Mouse (Mus musculus): Measurements from ENCODE around the gene Thsd4. TPM values are rescaled to one million over a fixed set of nuclear protein-coding genes. Genes with fewer than 3 reads are reported as not detected.
A peak's percentile ranks its signal among the peaks of the same experiment; 100 is the strongest.

Thsd4 gene
- polyA plus RNA-seq, 1 experiment from 2014 or later = 5.6 TPM

DNA sequence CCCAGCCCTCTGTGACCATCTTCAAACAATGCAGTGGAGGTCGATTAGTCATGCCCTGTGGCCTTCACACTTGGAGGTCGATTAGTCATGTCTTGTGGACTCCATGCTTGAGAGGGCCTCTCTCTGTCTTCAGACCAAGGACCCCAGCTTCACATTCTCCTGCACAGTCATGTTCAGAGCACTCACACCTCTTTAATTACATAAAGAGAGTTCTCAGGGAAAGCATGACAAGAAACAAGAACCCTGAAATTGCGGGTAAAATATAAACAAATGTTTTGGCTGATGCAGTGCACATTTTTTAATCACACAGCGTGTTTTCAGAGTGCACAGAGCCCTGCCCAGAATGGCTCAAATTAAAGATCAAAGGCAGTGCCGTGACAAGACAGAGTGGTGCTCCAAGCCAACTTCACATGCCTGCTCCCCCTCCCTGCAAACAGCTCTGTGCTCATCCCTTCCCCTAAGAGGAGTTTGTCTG is 439.7 kb downstream of the Thsd4 start:
- Histone ChIP-seq H3K9me3 (ENCODE audit: control insufficient read depth, low read length) (no peaks in the 10 kb centered on the region), H3K9ac (replicated peaks; ENCODE audit: low read length) (no peak overlapping the region), H3K27me3 (ENCODE audit: control insufficient read depth, insufficient read depth, low read length) (no peaks in the 10 kb centered on the region), H3K4me3 (replicated peaks; ENCODE audit: low read depth, low read length) (no peak overlapping the region), H3K27ac (replicated peaks; ENCODE audit: low read depth, low read length) (no peak overlapping the region), H3K36me3 (ENCODE audit: control insufficient read depth, insufficient read depth, low read length) (no peaks in the 10 kb centered on the region), H3K4me2 (ENCODE audit: low read length) (no peak overlapping the region), H3K4me1 (ENCODE audit: control insufficient read depth, insufficient read depth, low read length) (peaks cover 6% of the 10 kb centered on the region; the same call in 1 of the 2 replicates)
- 12% methylated on average over 5 of the region's 5 CpGs for WGBS
- ATAC-seq (ENCODE audit: low FRiP score, low TSS enrichment) = no peak
- peak; percentile 50 for DNase-seq

GRCm38 (mm10) chr9:60077761-60078160 is 444.1 kb downstream of the Thsd4 start:
- Histone ChIP-seq H3K27ac (replicated peaks; ENCODE audit: low read depth, low read length) (no peak overlapping the region), H3K4me3 (replicated peaks; ENCODE audit: low read depth, low read length) (no peak overlapping the region), H3K36me3 (ENCODE audit: control insufficient read depth, insufficient read depth, low read length) (no peaks in the 10 kb centered on the region), H3K4me1 (ENCODE audit: control insufficient read depth, insufficient read depth, low read length) (peaks cover 6% of the 10 kb centered on the region; the same call in 1 of the 2 replicates), H3K4me2 (ENCODE audit: low read length) (no peak overlapping the region), H3K27me3 (ENCODE audit: control insufficient read depth, insufficient read depth, low read length) (no peaks in the 10 kb centered on the region), H3K9me3 (ENCODE audit: control insufficient read depth, low read length) (no peaks in the 10 kb centered on the region), H3K9ac (replicated peaks; ENCODE audit: low read length) (no peak overlapping the region)
- no peak for DNase-seq
- ATAC-seq (ENCODE audit: low FRiP score, low TSS enrichment) = no peak
- 17% methylated on average over 1 of the region's 1 CpGs for WGBS

- Histone ChIP-seq H3K4me3 (replicated peaks; ENCODE audit: low read depth, low read length) (no peak overlapping the region), H3K9me3 (ENCODE audit: control insufficient read depth, low read length) (no peaks in the 10 kb centered on the region), H3K27me3 (ENCODE audit: control insufficient read depth, insufficient read depth, low read length) (no peaks in the 10 kb centered on the region), H3K4me1 (ENCODE audit: control insufficient read depth, insufficient read depth, low read length) (no peaks in the 10 kb centered on the region), H3K9ac (replicated peaks; ENCODE audit: low read length) (no peak overlapping the region), H3K36me3 (ENCODE audit: control insufficient read depth, insufficient read depth, low read length) (no peaks in the 10 kb centered on the region), H3K4me2 (ENCODE audit: low read length) (no peak overlapping the region), H3K27ac (replicated peaks; ENCODE audit: low read depth, low read length) (no peak overlapping the region)
- 35% methylated on average over 4 of the region's 4 CpGs for WGBS
- DNase-seq (no peak), ATAC-seq (ENCODE audit: low FRiP score, low TSS enrichment) (no peak)
These were observed 445.4 kb downstream of the Thsd4 start for GRCm38 (mm10) chr9:60076396-60076795.

DNA sequence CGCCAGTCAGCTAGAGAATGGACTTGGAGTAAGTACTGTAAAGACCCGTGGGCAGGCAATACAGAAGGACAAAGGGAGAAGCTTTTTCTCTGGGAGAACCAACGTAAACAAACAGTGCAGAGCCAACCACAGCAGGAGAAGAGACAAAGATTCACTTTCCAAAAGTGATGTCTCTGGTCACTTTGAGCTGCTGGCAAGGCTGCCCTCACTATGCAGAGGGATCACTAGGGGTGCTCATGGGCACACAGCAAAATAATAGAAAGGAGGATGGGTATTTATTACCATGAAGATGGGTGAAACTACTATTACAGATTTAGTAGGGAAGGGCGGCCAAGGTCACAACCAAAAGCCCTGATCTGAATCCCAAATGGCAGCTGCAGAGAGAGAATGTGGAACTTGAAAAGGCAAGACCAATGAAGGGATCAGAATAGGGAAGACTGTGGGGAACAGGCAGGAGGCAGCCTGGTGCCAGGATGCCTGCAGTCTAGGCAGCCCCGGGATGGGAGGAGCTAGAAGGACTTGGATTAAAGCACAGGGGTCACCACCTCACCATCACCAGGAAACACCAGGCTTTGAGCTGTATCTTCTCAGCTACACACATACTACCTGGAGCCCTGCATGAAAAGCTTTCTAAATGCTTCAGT is 450.1 kb downstream of the Thsd4 start:
- Histone ChIP-seq H3K4me1 (ENCODE audit: control insufficient read depth, insufficient read depth, low read length) (no peaks in the 10 kb centered on the region), H3K9ac (replicated peaks; ENCODE audit: low read length) (no peak overlapping the region), H3K4me2 (ENCODE audit: low read length) (no peak overlapping the region), H3K27ac (replicated peaks; ENCODE audit: low read depth, low read length) (no peak overlapping the region), H3K36me3 (ENCODE audit: control insufficient read depth, insufficient read depth, low read length) (no peaks in the 10 kb centered on the region), H3K4me3 (replicated peaks; ENCODE audit: low read depth, low read length) (no peak overlapping the region), H3K9me3 (ENCODE audit: control insufficient read depth, low read length) (no peaks in the 10 kb centered on the region), H3K27me3 (ENCODE audit: control insufficient read depth, insufficient read depth, low read length) (no peaks in the 10 kb centered on the region)
- ATAC-seq (ENCODE audit: low FRiP score, low TSS enrichment) (no peak), DNase-seq (no peak)
- 25% methylated on average over 5 of the region's 5 CpGs for WGBS

DNA sequence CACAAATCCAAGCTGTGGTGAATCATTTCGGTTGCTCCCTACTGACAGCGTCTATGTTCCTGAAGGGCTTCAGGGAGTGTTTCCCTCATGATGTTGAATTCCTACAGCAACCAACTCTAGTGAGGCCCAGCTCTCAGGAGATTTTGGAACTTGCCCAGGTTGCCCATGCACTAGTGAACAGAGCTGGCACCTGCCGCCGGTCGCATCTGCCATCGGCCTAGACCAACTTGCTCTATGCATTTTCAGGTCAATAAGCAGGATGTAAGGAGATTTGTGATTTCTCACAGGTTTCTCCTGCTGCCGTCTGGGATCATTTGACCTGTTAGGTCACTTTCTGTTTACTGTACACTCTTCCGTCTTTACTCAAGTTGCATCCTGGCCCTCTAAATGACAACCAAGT is 454.6 kb downstream of the Thsd4 start:
- DNase-seq = no peak
- no peak overlapping the region for H3K4me3 ChIP-seq (replicated peaks; ENCODE audit: low read depth, low read length)
- H3K4me2 ChIP-seq (ENCODE audit: low read length) = no peak overlapping the region
- no peaks in the 10 kb centered on the region for H3K27me3 ChIP-seq (ENCODE audit: control insufficient read depth, insufficient read depth, low read length)
- 94% methylated on average over 8 of the region's 8 CpGs for WGBS
- ATAC-seq (ENCODE audit: low FRiP score, low TSS enrichment) = no peak
- H3K9ac ChIP-seq (replicated peaks; ENCODE audit: low read length) = no peak overlapping the region
- no peaks in the 10 kb centered on the region for H3K36me3 ChIP-seq (ENCODE audit: control insufficient read depth, insufficient read depth, low read length)
- no peaks in the 10 kb centered on the region for H3K4me1 ChIP-seq (ENCODE audit: control insufficient read depth, insufficient read depth, low read length)
- H3K9me3 ChIP-seq (ENCODE audit: control insufficient read depth, low read length) = no peaks in the 10 kb centered on the region
- H3K27ac ChIP-seq (replicated peaks; ENCODE audit: low read depth, low read length) = no peak overlapping the region

- 81% methylated on average over 4 of the region's 4 CpGs for WGBS
- no peak overlapping the region for H3K27ac ChIP-seq (replicated peaks; ENCODE audit: low read depth, low read length)
- H3K27me3 ChIP-seq (ENCODE audit: control insufficient read depth, insufficient read depth, low read length) = no peaks in the 10 kb centered on the region
- H3K9ac ChIP-seq (replicated peaks; ENCODE audit: low read length) = no peak overlapping the region
- no peak overlapping the region for H3K4me2 ChIP-seq (ENCODE audit: low read length)
- no peaks in the 10 kb centered on the region for H3K36me3 ChIP-seq (ENCODE audit: control insufficient read depth, insufficient read depth, low read length)
- H3K9me3 ChIP-seq (ENCODE audit: control insufficient read depth, low read length) = no peaks in the 10 kb centered on the region
- DNase-seq (no peak), ATAC-seq (ENCODE audit: low FRiP score, low TSS enrichment) (no peak)
- H3K4me3 ChIP-seq (replicated peaks; ENCODE audit: low read depth, low read length) = no peak overlapping the region
- H3K4me1 ChIP-seq (ENCODE audit: control insufficient read depth, insufficient read depth, low read length) = no peaks in the 10 kb centered on the region
These were observed 456.7 kb downstream of the Thsd4 start for GRCm38 (mm10) chr9:60065184-60065583.

DNA sequence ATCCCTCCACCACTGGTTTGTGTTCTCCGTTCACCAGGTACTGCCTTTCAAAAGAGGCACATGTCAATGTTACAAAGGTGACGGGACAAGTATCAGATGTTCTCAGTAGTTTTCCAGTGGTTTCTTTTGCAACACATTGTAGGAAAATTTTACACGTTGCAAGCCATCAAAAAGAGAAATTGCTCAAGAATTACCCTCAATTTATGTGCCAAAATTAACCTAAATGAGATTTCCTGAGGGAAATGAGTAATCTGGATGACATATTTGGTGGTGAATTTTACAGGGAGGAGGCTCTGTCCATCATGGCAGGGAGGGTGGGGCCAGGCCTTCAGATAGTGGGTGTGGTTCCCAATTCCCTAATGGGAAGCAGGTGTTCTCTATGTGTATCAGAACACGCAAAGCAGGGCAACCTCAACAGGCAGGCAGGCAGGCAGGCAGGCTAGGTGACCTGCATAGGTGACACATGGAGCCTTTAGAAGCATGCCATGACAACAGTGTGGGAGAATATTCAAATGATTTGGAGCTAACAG is 458.6 kb downstream of the Thsd4 start:
- 94% methylated on average over 4 of the region's 4 CpGs for WGBS
- ATAC-seq (ENCODE audit: low FRiP score, low TSS enrichment) = no peak
- no peaks in the 10 kb centered on the region for H3K4me1 ChIP-seq (ENCODE audit: control insufficient read depth, insufficient read depth, low read length)
- no peaks in the 10 kb centered on the region for H3K9me3 ChIP-seq (ENCODE audit: control insufficient read depth, low read length)
- no peak overlapping the region for H3K4me2 ChIP-seq (ENCODE audit: low read length)
- DNase-seq = no peak
- H3K4me3 ChIP-seq (replicated peaks; ENCODE audit: low read depth, low read length) = no peak overlapping the region
- no peaks in the 10 kb centered on the region for H3K27me3 ChIP-seq (ENCODE audit: control insufficient read depth, insufficient read depth, low read length)
- H3K36me3 ChIP-seq (ENCODE audit: control insufficient read depth, insufficient read depth, low read length) = no peaks in the 10 kb centered on the region
- H3K9ac ChIP-seq (replicated peaks; ENCODE audit: low read length) = no peak overlapping the region
- no peak overlapping the region for H3K27ac ChIP-seq (replicated peaks; ENCODE audit: low read depth, low read length)

GRCm38 (mm10) chr9:60056131-60056530 is 465.7 kb downstream of the Thsd4 start:
- Histone ChIP-seq H3K9me3 (ENCODE audit: control insufficient read depth, low read length) (no peaks in the 10 kb centered on the region), H3K4me3 (replicated peaks; ENCODE audit: low read depth, low read length) (no peak overlapping the region), H3K4me2 (ENCODE audit: low read length) (no peak overlapping the region), H3K27ac (replicated peaks; ENCODE audit: low read depth, low read length) (no peak overlapping the region), H3K27me3 (ENCODE audit: control insufficient read depth, insufficient read depth, low read length) (no peaks in the 10 kb centered on the region), H3K36me3 (ENCODE audit: control insufficient read depth, insufficient read depth, low read length) (no peaks in the 10 kb centered on the region), H3K4me1 (ENCODE audit: control insufficient read depth, insufficient read depth, low read length) (no peaks in the 10 kb centered on the region), H3K9ac (replicated peaks; ENCODE audit: low read length) (no peak overlapping the region)
- ATAC-seq (ENCODE audit: low FRiP score, low TSS enrichment) = no peak
- no peak for DNase-seq
- 88% methylated on average over 5 of the region's 5 CpGs for WGBS

DNA sequence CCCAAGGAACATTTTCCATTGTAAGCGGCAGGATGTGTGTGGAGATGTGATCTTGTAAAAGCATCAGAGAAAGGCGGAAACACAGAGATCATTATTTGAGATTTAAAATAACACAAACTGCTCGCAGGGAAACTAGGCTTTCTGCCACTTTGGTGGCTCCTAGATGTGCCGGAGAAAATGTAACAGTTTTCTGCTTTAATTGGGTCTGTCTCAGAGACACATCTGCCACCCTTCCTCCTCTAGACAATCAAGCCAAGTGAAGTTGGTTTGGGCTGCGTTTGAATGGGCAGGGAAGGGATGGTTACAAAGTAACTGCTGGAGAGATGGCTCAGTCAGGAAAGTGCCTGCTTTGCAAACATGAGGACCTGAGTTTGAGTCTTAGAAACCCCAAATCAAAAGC is 466.9 kb downstream of the Thsd4 start:
- ATAC-seq (ENCODE audit: low FRiP score, low TSS enrichment) (no peak), DNase-seq (no peak)
- Histone ChIP-seq H3K9ac (replicated peaks; ENCODE audit: low read length) (no peak overlapping the region), H3K27ac (replicated peaks; ENCODE audit: low read depth, low read length) (no peak overlapping the region), H3K4me1 (ENCODE audit: control insufficient read depth, insufficient read depth, low read length) (no peaks in the 10 kb centered on the region), H3K27me3 (ENCODE audit: control insufficient read depth, insufficient read depth, low read length) (no peaks in the 10 kb centered on the region), H3K9me3 (ENCODE audit: control insufficient read depth, low read length) (no peaks in the 10 kb centered on the region), H3K4me2 (ENCODE audit: low read length) (no peak overlapping the region), H3K4me3 (replicated peaks; ENCODE audit: low read depth, low read length) (no peak overlapping the region), H3K36me3 (ENCODE audit: control insufficient read depth, insufficient read depth, low read length) (no peaks in the 10 kb centered on the region)
- 77% methylated on average over 5 of the region's 5 CpGs for WGBS

Measured in midbrain, embryonic 14.5 days (tissue).